Mouse (Mus musculus): Measurements from ENCODE around the gene Dlgap4. TPM values are rescaled to one million over a fixed set of nuclear protein-coding genes. Genes with fewer than 3 reads are reported as not detected.

The Dlgap4 gene
- polyA plus RNA-seq, 1 experiment, result 175 TPM

DNA sequence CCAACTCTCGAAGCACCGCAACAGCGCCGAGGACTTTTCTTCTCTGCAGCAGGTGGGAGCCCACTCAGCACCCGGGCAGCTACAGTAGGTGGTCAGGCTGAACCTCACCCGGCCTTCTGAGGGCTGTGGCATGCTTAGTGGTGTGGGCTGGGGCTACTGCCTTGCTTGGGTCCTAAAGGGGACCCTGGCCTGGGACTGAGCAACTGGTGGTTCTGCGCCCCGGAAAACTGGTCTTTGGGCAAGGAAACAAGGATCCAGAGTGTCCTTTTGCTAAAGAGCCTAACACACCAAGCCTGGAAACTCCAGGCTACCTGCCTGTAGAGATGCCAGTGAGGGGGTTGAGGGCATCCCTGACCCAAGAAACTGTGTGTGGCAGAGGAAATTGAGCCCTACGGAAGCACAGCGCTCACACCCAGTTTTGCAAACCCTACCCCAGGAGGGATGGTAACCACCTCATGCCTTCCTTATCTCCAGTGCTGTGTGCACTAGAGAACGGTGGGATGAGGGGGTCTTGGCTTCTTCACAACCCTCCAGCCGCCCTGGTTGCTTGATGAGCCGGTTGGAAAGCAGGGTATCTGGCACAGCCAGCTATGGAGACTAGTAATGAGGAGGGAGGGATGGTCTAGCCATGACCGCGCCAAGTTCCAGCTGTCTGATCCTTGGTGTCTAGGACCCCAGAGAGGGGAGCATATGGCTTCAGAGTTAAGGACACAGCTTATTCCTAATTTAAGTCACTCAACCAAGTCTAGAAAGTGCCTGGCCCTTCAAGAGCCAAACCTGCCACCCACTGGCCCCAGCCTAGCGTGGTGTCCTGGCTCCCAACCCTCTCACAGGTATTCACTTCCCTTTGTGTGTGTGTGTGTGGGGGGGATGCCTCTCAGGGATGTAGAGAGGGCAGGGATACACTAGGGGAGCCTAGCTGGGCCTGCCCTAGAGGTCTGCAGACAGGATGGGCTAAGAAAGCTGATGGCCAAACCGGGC lies 162.2 kb downstream of the Dlgap4 start:
- H3K4me1 ChIP-seq (ENCODE audit: control insufficient read depth, insufficient read depth, low read length), result peaks cover 24% of the 10 kb centered on the region
- H3K27ac ChIP-seq (ENCODE audit: control insufficient read depth, insufficient read depth, low read depth, low read length), result peak overlapping the region; percentile 85
- peak overlapping the region; percentile 80 for H3K4me3 ChIP-seq (ENCODE audit: control insufficient read depth, low read depth, low read length)
- no peak for TF ChIP-seq CTCF (IDR thresholded peaks at IDR 0.05; ENCODE audit: control insufficient read depth, insufficient read depth, insufficient replicate concordance, low read depth, low read length)
- peak; percentile 53; the same call in 1 of the 2 replicates for TF ChIP-seq POLR2A (IDR thresholded peaks at IDR 0.05; ENCODE audit: control insufficient read depth, low read depth, low read length)
- no peaks in the 10 kb centered on the region for H3K27me3 ChIP-seq (ENCODE audit: control insufficient read depth, insufficient read depth, low read length)
- H3K36me3 ChIP-seq (ENCODE audit: control insufficient read depth, insufficient read depth, low read length), result no peaks in the 10 kb centered on the region

DNA sequence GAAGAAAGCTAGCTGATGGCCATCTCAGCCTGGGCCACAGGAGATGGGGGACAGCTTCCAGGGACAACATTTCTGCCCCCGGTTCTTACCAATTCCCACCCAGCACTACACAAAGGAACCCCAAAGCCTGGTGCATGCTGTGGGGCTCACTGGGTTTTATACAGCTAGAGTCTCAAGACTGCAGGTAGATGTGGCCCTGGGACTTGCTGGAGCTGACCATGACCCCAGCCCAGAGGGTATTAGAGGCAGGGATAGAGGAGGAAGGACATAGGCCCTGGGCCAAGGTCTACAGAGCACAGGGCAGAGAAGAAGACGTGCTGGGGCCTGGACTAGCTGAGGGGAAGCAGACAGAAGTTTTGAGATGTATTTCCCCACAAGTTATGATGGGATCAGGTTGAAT lies 163.4 kb downstream of the Dlgap4 start:
- Histone ChIP-seq H3K27ac (ENCODE audit: control insufficient read depth, insufficient read depth, low read depth, low read length) (peak overlapping the region; percentile 10; the same call in 1 of the 2 replicates), H3K4me3 (ENCODE audit: control insufficient read depth, low read depth, low read length) (peak overlapping the region; percentile 28), H3K4me1 (ENCODE audit: control insufficient read depth, insufficient read depth, low read length) (peaks cover 28% of the 10 kb centered on the region)

DNA sequence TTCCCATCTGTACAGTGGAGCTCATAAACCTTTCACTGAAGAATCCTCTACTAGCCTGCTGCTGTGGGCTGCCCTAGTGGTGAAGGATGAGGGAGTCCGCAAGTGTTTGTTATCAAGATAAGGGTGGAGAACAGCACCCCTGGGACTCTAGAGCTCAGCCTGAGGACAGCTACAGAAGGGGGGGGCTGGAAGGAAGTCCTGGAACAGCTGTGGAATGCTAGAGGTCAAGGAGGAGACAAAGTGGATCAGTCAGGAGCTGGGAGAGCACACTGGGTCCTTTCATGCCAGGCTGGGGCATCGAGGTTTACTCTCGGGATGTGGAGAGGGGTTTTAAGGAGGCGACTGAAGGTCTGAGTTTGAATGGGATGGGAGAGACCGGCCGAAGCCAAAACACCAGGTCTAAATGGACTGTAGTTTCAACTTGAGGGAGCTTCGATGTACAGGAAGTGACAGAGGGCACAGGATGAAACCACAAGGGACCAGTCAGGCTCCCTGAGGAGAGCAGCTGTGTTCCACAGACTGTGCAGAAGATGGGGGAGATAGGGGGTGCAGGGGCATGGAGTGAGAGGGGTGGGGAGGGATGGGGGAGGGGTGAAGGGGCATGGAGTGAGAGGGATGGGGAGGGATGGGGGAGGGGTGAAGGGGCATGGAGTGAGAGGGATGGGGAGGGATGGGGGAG lies 164.0 kb downstream of the Dlgap4 start:
- TF ChIP-seq POLR2A (IDR thresholded peaks at IDR 0.05; ENCODE audit: control insufficient read depth, low read depth, low read length) (no peak), CTCF (IDR thresholded peaks at IDR 0.05; ENCODE audit: control insufficient read depth, insufficient read depth, insufficient replicate concordance, low read depth, low read length) (no peak)
- H3K4me1 ChIP-seq (ENCODE audit: control insufficient read depth, insufficient read depth, low read length), result peaks cover 28% of the 10 kb centered on the region
- H3K27me3 ChIP-seq (ENCODE audit: control insufficient read depth, insufficient read depth, low read length), result no peaks in the 10 kb centered on the region
- H3K36me3 ChIP-seq (ENCODE audit: control insufficient read depth, insufficient read depth, low read length), result no peaks in the 10 kb centered on the region
- no peak overlapping the region for H3K27ac ChIP-seq (ENCODE audit: control insufficient read depth, insufficient read depth, low read depth, low read length)
- no peak overlapping the region for H3K4me3 ChIP-seq (ENCODE audit: control insufficient read depth, low read depth, low read length)

More for the DNA sequence above, 163.4 kb downstream of the Dlgap4 start:
- Histone ChIP-seq H3K27me3 (ENCODE audit: control insufficient read depth, insufficient read depth, low read length) (no peaks in the 10 kb centered on the region), H3K36me3 (ENCODE audit: control insufficient read depth, insufficient read depth, low read length) (no peaks in the 10 kb centered on the region)
- TF ChIP-seq CTCF (IDR thresholded peaks at IDR 0.05; ENCODE audit: control insufficient read depth, insufficient read depth, insufficient replicate concordance, low read depth, low read length), result no peak
- no peak for TF ChIP-seq POLR2A (IDR thresholded peaks at IDR 0.05; ENCODE audit: control insufficient read depth, low read depth, low read length)

GRCm38 (mm10) chr2:156778571-156778970 lies 165.1 kb downstream of the Dlgap4 start:
- no peak overlapping the region for H3K27ac ChIP-seq (ENCODE audit: control insufficient read depth, insufficient read depth, low read depth, low read length)
- peaks cover 30% of the 10 kb centered on the region for H3K4me1 ChIP-seq (ENCODE audit: control insufficient read depth, insufficient read depth, low read length)
- no peak overlapping the region for H3K4me3 ChIP-seq (ENCODE audit: control insufficient read depth, low read depth, low read length)
- TF ChIP-seq CTCF (IDR thresholded peaks at IDR 0.05; ENCODE audit: control insufficient read depth, insufficient read depth, insufficient replicate concordance, low read depth, low read length) (no peak), POLR2A (IDR thresholded peaks at IDR 0.05; ENCODE audit: control insufficient read depth, low read depth, low read length) (no peak)
- H3K27me3 ChIP-seq (ENCODE audit: control insufficient read depth, insufficient read depth, low read length), result no peaks in the 10 kb centered on the region
- no peaks in the 10 kb centered on the region for H3K36me3 ChIP-seq (ENCODE audit: control insufficient read depth, insufficient read depth, low read length)

DNA sequence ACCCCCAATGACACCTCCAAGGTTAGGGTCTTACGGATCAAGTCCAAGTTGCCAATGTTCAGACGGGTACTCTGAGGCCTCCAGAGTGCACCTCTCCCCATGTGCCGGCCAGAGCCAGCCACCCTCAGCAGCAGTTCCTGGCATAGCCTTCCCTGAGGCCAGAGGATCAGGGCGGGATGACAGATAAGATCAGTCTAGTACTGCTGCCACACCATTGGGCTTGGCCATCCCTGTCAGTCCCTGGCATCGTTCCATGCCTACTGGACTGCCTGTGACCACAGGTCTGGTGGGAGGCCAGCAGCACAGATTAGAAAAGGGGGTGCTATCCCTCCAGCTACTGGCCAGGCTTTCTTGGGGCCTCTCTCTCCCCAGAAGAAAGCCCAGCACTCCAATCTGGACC lies 165.5 kb downstream of the Dlgap4 start:
- Histone ChIP-seq H3K4me1 (ENCODE audit: control insufficient read depth, insufficient read depth, low read length) (peaks cover 28% of the 10 kb centered on the region), H3K27ac (ENCODE audit: control insufficient read depth, insufficient read depth, low read depth, low read length) (no peak overlapping the region), H3K4me3 (ENCODE audit: control insufficient read depth, low read depth, low read length) (no peak overlapping the region), H3K36me3 (ENCODE audit: control insufficient read depth, insufficient read depth, low read length) (no peaks in the 10 kb centered on the region), H3K27me3 (ENCODE audit: control insufficient read depth, insufficient read depth, low read length) (no peaks in the 10 kb centered on the region)
- no peak for TF ChIP-seq POLR2A (IDR thresholded peaks at IDR 0.05; ENCODE audit: control insufficient read depth, low read depth, low read length)
- no peak for TF ChIP-seq CTCF (IDR thresholded peaks at IDR 0.05; ENCODE audit: control insufficient read depth, insufficient read depth, insufficient replicate concordance, low read depth, low read length)

DNA sequence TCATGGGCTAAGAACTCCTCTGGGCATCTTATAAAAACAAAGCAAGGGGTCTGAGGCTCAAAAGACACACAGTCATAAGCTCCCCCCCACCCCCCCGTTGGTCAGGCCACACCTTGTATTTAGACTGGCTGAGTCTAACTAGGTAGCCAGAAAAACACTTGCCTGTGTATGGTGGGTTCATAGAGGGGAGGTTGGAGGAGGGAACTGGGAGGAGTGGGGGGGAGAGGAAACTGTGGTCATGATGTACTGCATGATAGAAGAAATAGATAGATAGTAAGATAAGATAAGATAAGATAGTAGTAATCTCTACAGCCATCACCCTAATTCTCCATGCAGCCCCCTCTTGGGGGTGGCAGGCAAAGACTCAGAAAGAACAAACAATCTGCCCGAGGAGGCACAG lies 166.0 kb downstream of the Dlgap4 start:
- H3K4me3 ChIP-seq (ENCODE audit: control insufficient read depth, low read depth, low read length), result no peak overlapping the region
- no peak overlapping the region for H3K27ac ChIP-seq (ENCODE audit: control insufficient read depth, insufficient read depth, low read depth, low read length)
- no peaks in the 10 kb centered on the region for H3K36me3 ChIP-seq (ENCODE audit: control insufficient read depth, insufficient read depth, low read length)
- no peaks in the 10 kb centered on the region for H3K27me3 ChIP-seq (ENCODE audit: control insufficient read depth, insufficient read depth, low read length)
- H3K4me1 ChIP-seq (ENCODE audit: control insufficient read depth, insufficient read depth, low read length), result peaks cover 27% of the 10 kb centered on the region
- TF ChIP-seq POLR2A (IDR thresholded peaks at IDR 0.05; ENCODE audit: control insufficient read depth, low read depth, low read length) (no peak), CTCF (IDR thresholded peaks at IDR 0.05; ENCODE audit: control insufficient read depth, insufficient read depth, insufficient replicate concordance, low read depth, low read length) (no peak)

DNA sequence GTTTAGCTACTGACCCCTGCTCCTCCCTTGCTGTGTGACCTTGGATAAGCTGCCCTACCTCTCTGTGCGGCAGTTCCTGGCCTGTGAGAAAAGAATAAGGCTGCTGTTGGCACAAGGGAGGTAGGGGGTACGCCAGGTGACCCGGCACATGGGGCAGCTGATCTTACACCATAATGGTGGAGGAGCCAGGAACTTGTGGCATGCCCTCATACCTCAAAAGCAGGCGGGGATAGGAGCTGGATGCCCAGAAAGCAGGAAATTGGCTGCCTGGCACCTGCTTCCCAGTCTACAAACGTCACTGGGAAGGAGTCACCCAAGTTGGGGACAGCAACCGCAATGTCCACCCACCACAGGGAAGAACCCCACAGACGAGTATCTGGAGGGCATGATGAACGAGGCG lies 166.6 kb downstream of the Dlgap4 start:
- H3K4me3 ChIP-seq (ENCODE audit: control insufficient read depth, low read depth, low read length), result no peak overlapping the region
- no peaks in the 10 kb centered on the region for H3K36me3 ChIP-seq (ENCODE audit: control insufficient read depth, insufficient read depth, low read length)
- peaks cover 22% of the 10 kb centered on the region for H3K4me1 ChIP-seq (ENCODE audit: control insufficient read depth, insufficient read depth, low read length)
- TF ChIP-seq POLR2A (IDR thresholded peaks at IDR 0.05; ENCODE audit: control insufficient read depth, low read depth, low read length) (no peak), CTCF (IDR thresholded peaks at IDR 0.05; ENCODE audit: control insufficient read depth, insufficient read depth, insufficient replicate concordance, low read depth, low read length) (no peak)
- H3K27ac ChIP-seq (ENCODE audit: control insufficient read depth, insufficient read depth, low read depth, low read length), result no peak overlapping the region; the same call in 1 of the 2 replicates
- no peaks in the 10 kb centered on the region for H3K27me3 ChIP-seq (ENCODE audit: control insufficient read depth, insufficient read depth, low read length)

Data from testis, adult 2 months (tissue).